Mouse (Mus musculus): ENCODE data around the gene Psmb7. TPM values are rescaled to one million over a fixed set of nuclear protein-coding genes. Genes with fewer than 3 reads are reported as not detected.

Psmb7 gene
- total RNA-seq, 1 experiment from 2014 or later = 333 TPM

GRCm38 (mm10) chr2:38544341-38544740 lies 99.5 kb downstream of the Psmb7 start:
- no peak for DNase-seq

DNA sequence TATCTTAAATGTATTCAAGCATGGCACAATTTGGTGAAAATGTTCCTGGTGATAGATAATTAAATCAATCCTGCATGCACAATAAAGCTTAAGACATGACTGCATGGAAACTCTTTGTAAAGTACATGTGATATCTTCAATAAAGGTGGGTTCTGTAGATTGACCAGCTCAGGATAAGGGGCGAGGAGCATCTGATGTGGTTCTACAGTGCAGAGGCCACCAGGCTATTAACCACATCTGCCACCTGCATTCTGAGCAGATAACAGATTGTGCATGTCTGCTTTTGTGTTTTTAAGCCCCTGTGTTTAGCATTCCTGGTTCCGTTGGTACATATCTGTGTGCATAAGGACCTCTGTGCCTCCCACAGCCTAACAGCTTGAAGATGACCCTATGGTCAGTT lies 100.7 kb downstream of the Psmb7 start:
- DNase-seq = no peak

DNA sequence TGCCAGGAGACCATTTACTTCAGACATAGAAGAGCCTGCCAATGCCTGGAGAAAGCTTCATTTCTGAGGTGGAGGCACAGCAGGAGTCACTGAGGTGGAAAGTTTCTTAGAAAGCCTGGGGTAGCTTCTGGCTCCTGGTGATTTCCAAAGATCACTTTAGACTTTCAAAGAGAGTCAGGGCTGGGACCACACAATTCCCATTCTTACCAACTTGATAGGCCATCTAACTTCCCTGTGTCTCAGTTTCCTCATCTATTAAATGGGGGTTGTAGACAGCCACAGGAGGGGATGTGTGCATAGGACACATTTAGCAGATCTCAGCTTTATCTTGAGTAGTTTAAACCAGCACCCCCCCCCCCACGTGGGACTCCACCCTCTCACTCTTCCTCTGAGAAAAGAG lies 101.5 kb downstream of the Psmb7 start:
- no peak for DNase-seq

- DNase-seq = no peak
These were observed 102.3 kb downstream of the Psmb7 start for GRCm38 (mm10) chr2:38541570-38541969.

DNA sequence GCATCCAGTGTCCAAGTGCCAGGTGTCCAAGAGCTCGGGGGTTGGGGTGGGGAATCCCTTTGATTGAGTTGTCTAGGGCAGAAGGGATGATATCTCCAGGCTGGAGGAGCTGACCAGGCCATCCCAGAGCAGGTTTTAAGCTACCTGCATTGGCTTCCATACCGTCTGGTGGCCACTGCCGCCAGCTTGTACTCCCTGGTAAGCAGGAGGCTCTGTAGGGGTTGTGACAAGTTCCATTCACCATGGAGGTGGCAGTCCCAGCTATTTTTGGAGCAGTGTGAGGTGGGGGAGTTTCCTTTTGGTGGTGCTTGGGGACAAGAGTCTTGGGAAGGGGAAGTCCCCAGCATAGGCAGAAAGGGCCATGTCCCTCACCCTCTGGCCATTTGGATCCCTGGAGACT lies 102.8 kb downstream of the Psmb7 start:
- no peak for DNase-seq

- DNase-seq = no peak
These were observed 103.2 kb downstream of the Psmb7 start for GRCm38 (mm10) chr2:38540666-38541065.

DNA sequence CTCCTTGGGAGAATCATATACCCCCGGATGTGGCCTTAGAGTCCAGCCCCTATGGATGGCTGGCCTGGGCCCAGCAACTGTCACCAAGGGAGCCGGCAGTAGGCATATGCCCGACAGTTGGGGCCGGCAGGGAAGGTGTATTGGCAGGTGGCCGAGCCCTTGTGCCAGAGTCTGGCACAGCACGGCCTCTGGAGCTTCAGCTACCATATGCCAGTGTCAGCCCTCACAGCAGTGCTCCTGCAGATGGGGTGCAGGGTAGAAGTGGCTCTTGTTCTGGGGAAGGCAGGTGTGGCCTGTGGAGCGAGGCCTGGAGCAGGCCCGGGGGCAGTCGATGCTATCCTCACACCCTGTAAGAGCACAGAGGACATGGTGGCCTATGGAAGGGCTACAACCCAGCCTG lies 104.2 kb downstream of the Psmb7 start:
- no peak for DNase-seq

Small RNA genes lying within 50 kb of the gene (microRNA-seq; reads per million reads assigned to microRNA genes)
- gene Gm27634 = 0 reads per million in 2 experiments

Other genes with a start within 250 kb of the Psmb7 start
- gene Nek6, start 132.4 kb downstream of the Psmb7 start, total RNA-seq (2021) = 11.7 and 13.2 TPM in 2 replicates
- 642 and 788 TPM in 2 replicates for gene Nr5a1, start 70.5 kb upstream of the Psmb7 start, total RNA-seq (2021)

Measured in adrenal gland, postnatal 25 days (tissue).